Mouse (Mus musculus) adrenal gland, adult 18-20 months (tissue): ENCODE data around the gene Rnf5. TPM values are rescaled to one million over a fixed set of nuclear protein-coding genes. Genes with fewer than 3 reads are reported as not detected.

Source experiments
- DNase-seq, 2 experiments: peaks; one replicate each; pipeline ENCODE4 v3.0.0; 2021 to 2022; ENCODE audit warnings: low spot score in 2 of 2
- total RNA-seq, 2 experiments: library from RNA; stranded (reverse); gene quantifications; 1 replicate in 1 of 2; 2 replicates in 1 of 2; pipeline ENCODE4 v1.2.3; 2021

Rnf5 gene
- total RNA-seq, 2 experiments from 2014 or later: 71.8 to 86.7 TPM

DNA sequence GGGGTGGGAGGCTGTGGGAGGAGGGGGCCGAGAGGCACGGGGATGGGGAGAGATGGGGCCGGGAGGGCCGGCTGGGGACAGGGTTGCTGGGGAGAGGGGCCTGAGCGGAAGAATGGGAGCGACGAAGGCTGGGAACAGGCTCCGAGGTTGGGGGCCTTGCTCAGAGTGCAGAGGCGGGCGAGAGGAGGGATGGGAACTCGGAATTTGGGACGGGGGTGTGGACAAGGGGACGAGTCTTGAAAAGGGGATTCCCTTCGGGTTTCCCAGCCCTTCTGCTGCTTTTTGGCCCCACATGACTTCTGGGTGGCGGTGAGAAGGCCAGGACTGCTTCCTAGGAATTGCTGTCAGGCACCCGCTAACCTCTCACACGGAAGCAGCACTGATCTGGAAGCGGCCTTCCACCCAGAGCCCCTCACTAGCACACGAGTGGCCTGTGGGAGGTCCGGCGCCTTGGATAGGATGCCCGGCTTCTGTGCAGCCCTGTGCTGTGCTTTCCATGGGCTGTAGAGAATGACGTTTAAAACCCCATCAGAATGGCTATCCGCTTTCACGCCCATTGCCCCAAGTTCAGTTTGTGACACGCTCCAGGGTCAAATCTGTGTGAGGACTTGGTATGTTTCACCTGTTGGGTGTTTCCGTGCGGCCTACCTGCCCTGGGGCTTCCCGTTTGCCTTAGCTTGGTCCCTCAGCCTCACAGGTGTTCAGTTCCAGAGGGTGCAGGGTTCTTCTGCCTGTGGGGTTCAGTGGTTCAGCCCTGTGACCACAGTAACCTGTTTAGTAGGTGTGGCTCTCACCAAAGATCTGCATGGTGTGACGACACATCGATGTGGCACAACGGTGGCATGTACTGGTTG, 2.9 kb upstream of the Rnf5 start:
- no peak for DNase-seq

DNA sequence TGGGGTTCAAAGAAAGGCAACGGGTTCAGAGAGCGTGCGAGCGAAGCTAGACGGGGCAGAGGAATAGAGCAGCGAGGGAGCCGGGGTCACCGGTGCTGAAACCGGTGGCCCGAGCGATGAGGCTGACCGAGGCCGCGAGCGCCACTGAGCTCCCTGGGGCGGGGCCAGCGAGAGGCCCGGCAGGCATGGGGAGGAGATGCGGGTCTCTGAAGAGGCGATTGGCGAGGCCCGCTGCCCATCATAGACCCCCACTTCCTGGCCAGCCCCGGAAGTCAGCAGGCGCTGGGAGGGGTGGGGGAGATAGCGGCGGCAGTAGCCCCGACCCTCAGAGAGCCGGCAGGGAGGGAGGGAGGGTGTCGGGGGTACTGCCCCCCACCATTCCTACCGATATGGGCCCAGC, 2.1 kb upstream of the Rnf5 start:
- DNase-seq: peak; percentile 95

DNA sequence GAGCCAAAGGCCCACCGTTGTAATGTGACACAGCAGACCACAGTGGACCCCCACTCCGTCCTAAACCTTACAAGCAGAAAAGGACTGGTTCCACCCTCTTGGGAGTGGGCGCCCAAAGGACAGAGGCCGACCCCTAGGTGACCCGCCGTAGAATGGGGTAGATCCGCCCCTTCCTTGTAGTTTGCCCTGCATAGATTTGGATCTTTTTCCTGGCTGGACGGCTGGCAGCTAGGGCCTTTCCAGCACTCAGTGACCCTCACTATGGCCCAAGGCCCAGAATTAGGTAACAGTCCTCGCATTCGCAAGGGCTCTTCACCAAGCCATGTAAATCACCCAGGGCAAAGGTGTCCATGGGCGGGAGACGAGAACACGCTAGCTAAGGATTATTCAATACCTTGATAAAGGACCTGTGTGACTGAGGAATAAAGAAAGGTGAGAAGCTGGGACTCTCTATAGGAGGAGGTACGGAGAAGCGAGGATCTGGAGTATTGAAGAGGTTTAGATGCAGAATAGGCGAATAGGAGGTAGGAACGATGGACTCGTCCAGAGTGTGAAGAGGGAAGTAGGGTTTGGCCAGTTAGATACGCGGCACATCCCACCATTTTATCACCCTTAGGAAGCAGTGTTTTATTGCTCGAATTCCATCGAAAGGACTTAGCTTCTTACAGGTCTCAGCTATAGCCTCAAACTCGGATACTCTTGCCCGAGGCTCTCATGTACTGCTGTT, 1.2 kb upstream of the Rnf5 start:
- DNase-seq: no peak

DNA sequence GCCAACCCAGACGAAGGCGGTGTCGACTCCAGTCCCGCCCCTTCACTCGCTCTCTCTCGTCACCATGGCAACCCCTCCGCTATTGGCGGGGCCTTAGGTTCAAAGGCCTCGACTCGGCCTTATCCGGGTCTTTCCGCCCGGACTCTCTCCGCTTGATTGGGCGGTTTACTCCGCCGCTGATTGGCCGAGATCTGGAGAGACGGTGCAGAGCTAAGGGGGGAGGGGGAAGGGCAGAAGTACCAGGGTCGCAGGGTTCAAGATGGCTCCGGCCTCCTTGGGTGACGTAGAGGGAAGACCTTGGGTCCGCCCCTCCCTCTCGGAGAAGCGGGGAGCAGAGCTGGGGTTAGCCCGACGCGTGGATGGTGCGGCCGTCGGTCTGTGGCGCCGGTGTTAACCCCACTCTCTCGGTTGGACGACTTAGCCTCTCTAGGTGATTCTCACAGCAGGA, 595 bp upstream of the Rnf5 start, which contains the start of gene Agpat1:
Agpat1 (plus strand) TSS at position 202 of the 448 bp plus-strand sequence.
- DNase-seq: peak; percentile 90 to 93

DNA sequence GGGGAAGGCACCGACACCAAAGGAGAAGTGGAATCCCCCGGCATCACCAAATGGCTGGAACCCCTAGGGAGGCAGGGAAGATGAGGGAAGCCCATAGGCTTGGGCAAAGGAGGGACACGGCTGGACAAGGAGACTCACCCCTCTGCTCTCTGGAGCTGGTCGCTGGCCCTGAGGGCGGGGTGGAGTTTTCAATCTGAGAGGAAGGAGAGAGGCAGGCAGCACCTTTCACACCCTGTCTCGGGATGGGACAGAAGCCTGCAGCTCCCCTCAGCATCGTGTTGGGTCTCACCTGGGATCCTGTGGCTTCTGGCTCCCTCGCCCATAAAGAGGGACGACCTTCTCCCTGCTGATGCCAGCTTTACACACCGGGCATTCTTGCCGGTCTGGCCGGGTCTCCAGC, 1.7 kb downstream of the Rnf5 start:
- DNase-seq: no peak

DNA sequence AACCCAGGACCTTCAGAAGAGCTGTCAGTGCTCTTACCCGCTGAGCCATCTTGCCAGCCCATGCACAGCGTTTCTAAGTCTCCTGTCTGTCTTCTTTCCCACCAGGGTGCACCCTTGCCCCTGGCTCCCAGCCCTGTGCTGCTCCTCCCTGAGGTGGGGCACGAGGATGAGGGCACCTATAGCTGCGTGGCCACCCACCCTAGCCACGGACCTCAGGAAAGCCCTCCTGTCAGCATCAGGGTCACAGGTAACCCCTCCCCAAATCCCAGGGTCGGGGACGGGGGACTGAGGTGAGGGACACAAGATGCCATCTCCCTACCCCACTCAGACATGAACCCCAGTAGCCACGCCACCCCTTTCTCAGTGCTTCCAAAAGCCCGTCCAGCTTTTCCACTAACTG, 3.6 kb downstream of the Rnf5 start:
- no peak for DNase-seq

DNA sequence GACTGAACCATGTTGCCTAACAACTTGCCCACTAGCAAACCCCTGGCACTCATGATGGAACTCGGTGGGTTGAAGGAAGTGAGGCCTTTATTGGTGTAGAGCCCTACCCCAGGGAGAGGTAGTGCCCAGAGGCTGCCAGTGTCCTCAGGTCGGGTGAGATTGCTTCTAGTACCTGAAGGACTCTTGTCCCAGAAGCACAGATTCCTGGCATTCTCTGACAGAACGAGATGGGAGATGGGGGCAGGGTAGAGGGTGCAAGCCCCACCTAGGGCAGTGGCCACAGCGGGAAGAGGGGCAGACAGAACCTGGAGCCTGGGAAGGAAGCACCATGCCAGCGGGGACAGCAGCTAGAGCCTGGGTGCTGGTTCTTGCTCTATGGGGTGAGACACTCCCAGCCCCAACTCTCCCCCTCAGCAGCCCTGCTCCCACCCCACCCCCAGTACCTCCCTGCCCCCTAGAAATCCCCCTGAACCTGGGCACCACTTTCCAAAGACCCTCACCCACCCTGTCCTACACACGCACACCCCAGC, 5.9 kb downstream of the Rnf5 start, which contains the start of gene Ager:
Ager (plus strand) TSS at position 297 of the 530 bp plus-strand sequence.
- no peak for DNase-seq

DNA sequence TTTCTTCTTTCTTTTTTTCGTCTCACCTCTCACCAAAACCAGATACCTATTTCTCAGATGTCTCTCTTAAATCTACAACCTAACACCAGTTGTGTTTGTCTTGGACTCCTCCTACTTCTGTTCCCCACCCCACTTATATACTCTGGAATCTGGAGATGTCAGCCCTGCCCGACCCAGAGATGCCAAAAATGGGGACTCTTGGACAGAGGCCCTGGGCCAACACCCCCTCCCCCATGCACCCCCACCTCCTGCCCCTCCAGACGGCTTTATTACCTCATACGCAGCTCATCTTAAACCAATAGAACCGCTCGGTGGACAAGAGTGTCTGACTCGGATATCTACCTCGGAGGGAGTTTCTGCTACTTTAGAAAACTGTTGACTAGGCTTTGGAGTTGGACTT, 7.4 kb downstream of the Rnf5 start:
- DNase-seq: no peak

DNA sequence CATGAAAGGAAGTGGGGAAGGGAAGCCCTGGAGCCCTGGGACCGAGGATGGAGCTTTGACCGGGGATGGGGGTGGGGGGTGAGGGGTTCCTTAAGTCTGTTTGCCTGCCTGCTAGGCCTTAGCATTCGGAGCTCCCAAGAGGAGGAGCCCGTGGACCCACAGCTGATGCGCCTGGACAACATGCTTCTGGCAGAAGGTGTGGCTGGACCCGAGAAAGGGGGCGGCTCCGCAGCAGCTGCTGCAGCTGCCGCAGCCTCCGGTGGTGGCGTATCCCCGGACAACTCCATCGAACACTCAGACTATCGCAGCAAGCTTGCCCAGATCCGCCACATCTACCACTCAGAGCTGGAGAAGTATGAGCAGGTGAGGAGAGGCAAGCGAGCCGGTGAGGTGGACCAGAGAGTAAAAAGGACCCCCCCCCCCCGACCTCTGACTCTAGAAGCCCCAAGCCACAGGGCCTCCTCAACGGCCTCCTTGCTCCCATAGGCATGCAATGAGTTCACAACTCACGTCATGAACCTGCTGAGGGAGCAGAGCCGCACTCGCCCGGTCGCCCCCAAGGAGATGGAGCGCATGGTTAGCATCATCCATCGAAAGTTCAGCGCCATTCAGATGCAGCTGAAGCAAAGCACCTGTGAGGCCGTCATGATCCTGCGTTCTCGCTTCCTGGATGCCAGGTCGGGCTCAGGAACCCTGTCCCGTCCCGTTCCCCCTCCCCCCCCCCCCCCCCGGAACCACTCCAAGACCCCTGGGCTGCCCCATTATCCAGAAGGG, 9.6 kb downstream of the Rnf5 start:
- DNase-seq: no peak

DNA sequence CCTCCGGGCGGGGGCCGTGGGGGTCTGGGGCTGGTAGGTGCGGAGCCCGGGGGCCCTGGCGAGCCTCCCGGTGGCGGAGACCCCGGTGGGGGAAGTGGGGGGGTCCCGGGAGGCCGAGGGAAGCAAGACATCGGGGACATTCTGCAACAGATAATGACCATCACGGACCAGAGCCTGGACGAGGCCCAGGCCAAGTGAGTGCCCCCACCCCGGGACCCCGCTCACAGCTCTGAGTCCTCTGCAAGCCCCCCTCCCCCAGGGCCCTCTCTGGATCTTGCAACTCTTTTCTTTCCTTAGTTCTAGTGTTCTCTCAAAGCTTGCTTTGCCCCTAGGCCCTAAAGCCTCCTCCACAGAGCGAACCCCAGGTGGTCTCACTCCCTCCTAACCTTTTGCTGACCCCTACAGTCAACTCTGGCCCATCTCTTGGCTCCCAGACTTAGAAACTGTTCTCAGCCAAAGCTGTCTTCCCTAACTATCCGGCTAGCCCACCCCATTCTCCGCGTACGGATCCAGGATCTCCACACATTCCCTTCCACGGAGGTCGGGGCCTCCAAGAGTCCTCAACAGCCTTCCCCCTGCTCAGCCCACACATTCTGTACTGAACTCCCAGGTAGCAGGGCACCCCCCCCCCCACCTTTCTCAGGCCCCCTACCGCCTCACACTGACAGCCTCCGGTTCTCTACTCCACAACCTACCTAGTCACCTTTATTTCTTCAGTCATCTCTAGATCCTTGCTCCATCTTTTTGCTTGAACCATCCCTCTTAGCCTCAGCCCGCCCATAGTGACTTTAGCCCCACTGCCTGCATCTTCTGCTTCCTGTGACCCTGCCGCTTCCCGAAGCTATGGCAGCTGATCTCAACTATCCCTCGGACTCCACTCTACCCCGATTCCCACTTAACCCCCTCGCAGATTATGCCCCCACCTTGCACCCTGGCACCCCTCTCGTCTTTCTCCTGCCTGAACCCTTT, 10.6 kb downstream of the Rnf5 start:
- DNase-seq: no peak

DNA sequence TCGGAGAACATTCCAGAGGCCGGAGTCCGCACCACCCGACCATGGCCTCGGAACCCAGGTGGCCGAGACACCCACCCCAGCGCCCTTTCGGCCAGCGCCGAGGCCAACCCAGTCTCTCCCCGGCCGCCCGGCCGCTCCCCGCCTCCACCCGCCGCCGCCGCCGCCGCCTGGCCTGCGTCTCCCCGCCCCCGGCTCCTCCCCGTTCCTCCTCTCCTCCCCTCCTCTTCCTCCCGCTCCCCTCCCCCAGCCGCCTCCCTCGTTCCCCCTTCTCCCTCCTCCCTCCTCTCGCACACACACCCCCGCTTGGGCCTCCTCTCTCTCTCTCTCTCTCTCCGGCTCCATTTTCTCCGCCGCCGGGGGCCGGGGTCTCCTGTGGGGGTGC, 11.5 kb downstream of the Rnf5 start:
- DNase-seq: peak; percentile 88 to 90

DNA sequence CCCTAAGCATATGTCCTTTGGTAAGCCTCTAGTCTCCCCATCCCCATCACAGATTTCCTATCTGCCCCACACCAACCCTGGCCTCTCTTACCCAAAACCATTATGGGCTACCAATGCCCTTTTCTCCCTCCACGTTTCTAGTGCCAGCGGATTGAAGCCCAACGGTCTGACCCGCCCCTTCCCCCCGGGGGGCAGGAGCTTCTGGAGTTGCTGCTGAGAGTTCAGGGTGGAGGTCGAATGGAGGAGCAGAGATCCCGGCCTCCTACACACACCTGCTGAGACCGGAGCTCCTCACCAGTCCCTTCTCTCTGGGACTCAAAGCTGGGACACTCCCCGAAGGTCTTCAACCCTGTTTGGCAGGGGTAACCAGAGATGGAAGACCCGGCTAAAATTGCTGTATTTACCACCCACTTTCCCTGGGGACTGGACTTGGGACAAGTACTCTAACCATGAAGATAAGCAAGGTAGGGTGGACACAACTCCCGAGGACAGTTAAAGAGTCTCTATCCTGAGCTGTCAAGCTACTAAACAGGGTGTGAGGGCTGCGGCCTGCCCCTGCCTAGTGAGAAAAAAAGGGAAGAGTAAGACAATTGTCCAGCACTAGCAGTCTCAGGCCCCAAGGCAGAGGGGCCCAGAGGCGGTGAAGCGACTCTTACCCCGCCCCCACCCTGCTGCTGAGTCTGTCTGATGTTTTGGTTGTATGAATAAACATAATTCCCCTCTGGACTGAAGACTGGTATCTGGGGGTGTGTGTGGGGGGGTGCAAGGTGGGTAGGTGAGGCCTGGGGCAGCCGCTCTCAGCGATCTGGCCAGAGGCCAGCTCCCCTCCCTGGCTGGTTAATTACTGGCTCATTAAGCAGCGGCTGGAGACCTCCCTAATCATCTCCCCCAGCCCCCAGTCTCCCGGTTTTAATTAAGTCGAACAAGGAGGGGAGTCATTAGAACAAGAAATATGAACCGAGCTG, 12.2 kb downstream of the Rnf5 start, which contains the start of gene Pbx2:
Pbx2 (plus strand) TSS at position 238 of the 965 bp plus-strand sequence.
- DNase-seq: no peak

DNA sequence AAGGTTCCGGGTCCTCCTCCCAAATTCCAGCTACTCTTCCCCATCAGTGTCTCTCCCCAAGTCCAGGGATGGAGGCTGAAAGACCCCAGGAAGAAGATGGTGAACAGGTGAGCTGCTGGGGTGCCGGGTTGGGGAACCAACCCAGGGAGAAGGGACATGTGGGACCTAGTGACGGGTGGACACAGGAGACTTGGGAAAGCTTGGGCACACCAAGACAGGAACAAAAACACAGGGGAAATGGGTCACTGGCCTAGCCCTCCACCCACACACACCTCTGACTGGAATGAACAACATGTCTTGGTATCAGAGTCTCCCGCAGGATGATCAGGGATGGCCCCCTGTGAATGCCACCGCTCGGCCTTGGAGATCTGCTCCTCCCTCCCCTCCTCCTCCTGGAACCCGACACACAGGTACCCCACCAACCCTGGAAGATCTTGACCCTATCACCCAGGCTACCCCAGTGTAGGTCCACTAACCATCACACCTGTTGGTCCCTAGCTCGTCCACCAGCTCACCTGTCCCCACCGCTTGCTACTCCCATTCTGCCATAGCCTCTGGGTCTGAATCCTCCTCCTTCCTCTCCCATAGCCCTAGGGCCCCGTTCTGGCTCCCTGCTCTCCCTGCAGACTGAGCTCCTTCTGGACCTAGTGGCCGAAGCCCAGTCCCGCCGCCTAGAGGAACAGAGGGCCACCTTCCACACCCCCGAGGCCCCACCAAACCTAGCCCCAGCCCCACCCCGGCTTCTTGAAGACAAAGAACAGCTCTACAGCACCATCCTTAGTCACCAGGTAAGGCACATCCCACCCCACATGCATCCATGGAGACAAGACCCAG, 13.1 kb downstream of the Rnf5 start:
- DNase-seq: no peak

DNA sequence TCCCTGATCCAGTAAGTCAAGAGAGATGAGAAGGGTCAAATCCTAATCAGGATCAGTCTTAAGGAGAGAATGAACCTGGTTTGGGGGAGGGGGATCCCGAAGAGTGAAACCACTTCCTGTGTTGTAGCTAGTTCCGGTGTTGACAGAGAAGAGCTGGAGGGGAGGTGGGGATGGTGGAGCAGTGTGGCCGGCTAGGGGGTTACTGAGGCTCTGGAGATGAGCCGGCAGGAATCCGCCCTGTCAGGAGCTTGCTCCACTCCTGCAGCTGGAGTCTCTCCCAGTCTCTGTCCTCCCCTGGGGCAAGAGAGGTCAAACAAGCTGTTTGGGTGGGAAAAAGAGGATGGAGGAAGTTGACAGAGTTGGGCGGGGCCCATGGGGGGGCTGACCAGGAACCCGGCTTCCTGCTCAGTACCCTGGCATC, 13.8 kb downstream of the Rnf5 start, which contains the start of gene Gpsm3:
Gpsm3 (plus strand) TSS at position 126 of the 421 bp plus-strand sequence.
- no peak for DNase-seq

DNA sequence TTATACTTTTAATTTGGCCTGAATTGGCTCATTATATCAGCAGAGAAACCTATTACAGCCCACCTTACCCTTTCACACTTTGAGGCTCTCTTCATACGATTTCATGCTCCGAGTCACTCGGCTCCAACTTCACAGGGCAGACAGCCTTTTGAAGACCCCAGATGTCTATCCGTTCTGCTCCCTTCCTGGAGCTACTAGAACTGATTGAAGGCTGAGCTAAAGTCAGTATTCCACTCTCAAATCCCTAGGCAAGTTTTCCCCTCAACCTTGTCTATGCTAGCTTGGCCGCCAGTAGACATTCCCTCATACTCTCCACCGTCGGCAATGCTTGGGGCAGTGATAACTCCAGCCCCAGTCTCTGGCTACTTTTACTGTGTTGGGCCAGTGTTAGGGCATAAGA, 14.3 kb downstream of the Rnf5 start:
- no peak for DNase-seq

DNA sequence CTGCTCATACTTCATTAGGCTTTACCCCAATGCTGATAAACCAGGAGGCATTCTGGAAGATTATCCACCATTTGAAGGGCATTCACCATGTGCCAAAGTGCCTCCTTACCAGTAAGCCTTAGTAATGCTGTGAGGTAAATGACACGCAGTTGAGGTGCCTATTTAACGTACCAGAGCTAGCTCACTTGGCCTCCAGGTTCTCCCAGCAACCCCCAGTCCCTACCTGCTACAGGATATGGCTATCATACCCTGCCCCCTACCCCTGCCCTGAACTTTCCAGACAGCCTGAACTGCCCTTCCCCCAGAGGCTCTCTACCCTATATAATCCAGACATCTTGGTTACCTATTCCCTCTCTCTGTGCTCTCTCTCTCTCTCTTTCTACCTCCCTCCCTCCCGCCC, 14.7 kb downstream of the Rnf5 start:
- no peak for DNase-seq

DNA sequence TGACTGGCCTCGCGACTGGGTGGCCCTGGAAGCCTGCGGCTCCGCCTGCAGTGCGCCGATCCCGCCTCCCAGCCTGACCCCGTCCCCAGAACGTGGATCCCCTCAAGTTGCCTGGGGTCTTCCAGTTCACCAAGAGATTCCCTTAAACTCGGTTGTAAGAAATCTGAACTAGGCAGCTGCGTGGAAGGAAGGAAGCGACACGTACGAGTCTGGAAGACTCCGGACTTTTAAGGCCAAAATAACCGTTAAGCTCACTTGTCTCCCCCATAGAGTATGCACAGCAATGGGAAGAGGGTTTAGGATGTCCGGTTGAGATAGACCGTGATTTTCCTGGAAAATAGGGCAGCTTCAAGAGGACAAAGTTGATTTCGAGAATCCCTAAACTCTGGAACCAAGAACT, 15.7 kb downstream of the Rnf5 start:
- no peak for DNase-seq

DNA sequence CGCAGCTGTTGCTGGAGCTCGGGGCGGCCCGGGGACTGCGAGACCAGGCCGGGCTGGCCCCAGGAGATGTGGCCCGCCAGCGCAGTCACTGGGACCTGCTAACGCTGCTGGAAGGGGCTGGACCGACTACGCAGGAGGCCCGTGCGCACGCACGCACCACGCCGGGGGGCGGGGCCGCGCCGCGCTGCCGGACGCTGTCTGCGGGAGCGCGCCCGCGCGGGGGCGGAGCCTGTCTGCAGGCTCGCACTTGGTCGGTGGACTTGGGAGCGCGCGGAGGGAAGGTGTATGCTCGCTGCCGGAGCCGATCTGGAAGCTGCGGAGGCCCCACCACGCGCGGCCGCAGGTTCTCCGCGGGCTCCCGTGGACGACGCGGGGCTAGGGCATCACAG, 16.1 kb downstream of the Rnf5 start:
- peak; percentile 97 to 98 for DNase-seq
